ENCODE assay signal across 8 mouse cellular contexts in the genomic region with DNA sequence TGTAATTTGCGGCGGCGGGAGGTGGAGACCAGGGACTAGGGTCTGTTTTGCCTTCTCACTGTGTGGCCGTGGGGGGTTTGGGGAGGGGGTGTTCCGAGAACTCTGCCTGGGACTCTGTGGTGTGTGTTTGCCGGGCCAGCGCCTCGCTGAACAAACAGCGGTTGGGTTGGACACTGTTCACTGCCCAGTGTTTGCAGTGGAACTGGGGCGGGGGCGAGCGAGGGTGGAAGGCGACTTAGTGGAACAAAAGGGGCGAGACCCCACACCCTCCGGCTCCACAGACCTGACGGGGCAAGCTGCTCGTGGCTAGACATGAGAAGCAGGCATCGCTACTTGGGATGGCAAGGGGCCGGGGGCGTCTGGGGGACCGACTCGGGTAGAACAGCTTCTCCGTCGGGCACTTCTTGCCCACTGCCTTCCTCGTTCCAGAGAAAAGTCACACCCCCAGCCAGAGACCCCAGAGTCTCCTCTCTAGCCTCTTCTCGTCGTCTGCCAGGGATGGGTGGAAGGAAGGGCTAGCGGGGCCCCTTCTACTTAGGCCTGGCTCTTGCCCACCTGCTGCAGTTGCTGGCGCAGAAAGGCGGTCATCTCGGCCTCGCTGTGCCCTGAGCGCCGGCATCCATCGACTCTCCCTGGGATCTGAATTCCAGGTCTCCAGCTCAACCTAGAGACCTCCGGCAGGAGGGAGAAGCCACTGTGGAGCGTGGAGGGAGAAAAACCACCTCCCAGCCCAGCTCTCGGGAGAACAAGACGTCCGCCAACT. TPM values are rescaled to one million over a fixed set of nuclear protein-coding genes. Genes with fewer than 3 reads are reported as not detected.
DNase-seq lines count a peak whose midpoint lies in the region; ATAC-seq and TF ChIP-seq lines count a peak whose summit lies in the region.

No protein-coding gene starts in this region.

- peaks cover 13% of the 10 kb centered on the region for H3K27me3 ChIP-seq in embryonic facial prominence, embryonic 15.5 days
- peaks cover 8% of the 10 kb centered on the region; the same call in 1 of the 2 replicates for H3K27me3 ChIP-seq in hindbrain, postnatal 0 days (ENCODE audit: insufficient read depth, low read length)
- no peaks in the 10 kb centered on the region for H3K27me3 ChIP-seq in midbrain, embryonic 16.5 days (ENCODE audit: control insufficient read depth, insufficient read depth, low read depth, low read length)

- peaks cover 60% of the 10 kb centered on the region for H3K4me1 ChIP-seq in embryonic facial prominence, embryonic 15.5 days
- 0 out of 2 replicates have a peak, but pooled peaks cover 5% of the 10 kb centered on the region for H3K4me1 ChIP-seq in hindbrain, postnatal 0 days (ENCODE audit: insufficient read depth, low read length)
- H3K4me1 ChIP-seq in midbrain, embryonic 16.5 days (ENCODE audit: control insufficient read depth, insufficient read depth, low read length): peaks cover 12% of the 10 kb centered on the region

- no peak for TF ChIP-seq CTCF in layer of hippocampus, adult 2 months (conservative IDR thresholded peaks at IDR 0.05)
- TF ChIP-seq CTCF in hindbrain, postnatal 0 days (IDR thresholded peaks at IDR 0.05; ENCODE audit: low read depth): no peak

- DNase-seq in layer of hippocampus, adult 2 months (ENCODE audit: low spot score in 2 of 2): no peak
- DNase-seq in layer of hippocampus, postnatal 25 days (ENCODE audit: extremely low spot score in 1 of 2, low spot score in 1 of 2): no peak
- DNase-seq in hindbrain, postnatal 0 days (ENCODE audit: low spot score): peak; percentile 23
- DNase-seq in right cerebral cortex, adult 2 months (ENCODE audit: low spot score in 2 of 2): no peak
- no peak for DNase-seq in layer of hippocampus, adult 18-20 months (ENCODE audit: low spot score in 2 of 2)
- no peak for DNase-seq in layer of hippocampus, adult 11-12 months (ENCODE audit: low spot score)

- H3K9ac ChIP-seq in embryonic facial prominence, embryonic 15.5 days: peak overlapping the region; percentile 51
- H3K9ac ChIP-seq in hindbrain, postnatal 0 days (replicated peaks; ENCODE audit: low read length): peak overlapping the region; percentile 47
- peak overlapping the region; percentile 69 for H3K9ac ChIP-seq in midbrain, embryonic 16.5 days (ENCODE audit: low read depth, low read length)

- H3K4me2 ChIP-seq in embryonic facial prominence, embryonic 15.5 days (replicated peaks): peak overlapping the region; percentile 84
- H3K4me2 ChIP-seq in hindbrain, postnatal 0 days (ENCODE audit: low read depth, low read length): peak overlapping the region; percentile 69
- peak overlapping the region; percentile 68 for H3K4me2 ChIP-seq in midbrain, embryonic 16.5 days (ENCODE audit: low read length)

- H3K27ac ChIP-seq in layer of hippocampus, adult 2 months: no peak overlapping the region
- H3K27ac ChIP-seq in embryonic facial prominence, embryonic 15.5 days (replicated peaks): peak overlapping the region; percentile 97
- H3K27ac ChIP-seq in hindbrain, postnatal 0 days: peak overlapping the region; percentile 78
- peak overlapping the region; percentile 93 for H3K27ac ChIP-seq in midbrain, embryonic 16.5 days (ENCODE audit: low read length)

- under 1% methylated on average over 39 of the region's 40 CpGs for WGBS in embryonic facial prominence, embryonic 15.5 days
- 1% methylated on average over 40 of the region's 40 CpGs for WGBS in hindbrain, postnatal 0 days
- WGBS in midbrain, embryonic 16.5 days: under 1% methylated on average over 40 of the region's 40 CpGs

- H3K4me3 ChIP-seq in layer of hippocampus, adult 2 months: peak overlapping the region; percentile 73
- H3K4me3 ChIP-seq in embryonic facial prominence, embryonic 15.5 days (replicated peaks): peak overlapping the region; percentile 75
- H3K4me3 ChIP-seq in hindbrain, postnatal 0 days (ENCODE audit: low read length): peak overlapping the region; percentile 65
- H3K4me3 ChIP-seq in midbrain, embryonic 16.5 days (ENCODE audit: low read depth, low read length): peak overlapping the region; percentile 60

- H3K36me3 ChIP-seq in embryonic facial prominence, embryonic 15.5 days: no peaks in the 10 kb centered on the region
- H3K36me3 ChIP-seq in hindbrain, postnatal 0 days (ENCODE audit: insufficient read depth, low read length): no peaks in the 10 kb centered on the region
- no peaks in the 10 kb centered on the region for H3K36me3 ChIP-seq in midbrain, embryonic 16.5 days (ENCODE audit: control insufficient read depth, insufficient read depth, low read length)

- no peaks in the 10 kb centered on the region for H3K9me3 ChIP-seq in embryonic facial prominence, embryonic 15.5 days (replicated peaks)
- no peaks in the 10 kb centered on the region for H3K9me3 ChIP-seq in hindbrain, postnatal 0 days (ENCODE audit: low read length)
- no peaks in the 10 kb centered on the region for H3K9me3 ChIP-seq in midbrain, embryonic 16.5 days (replicated peaks; ENCODE audit: control insufficient read depth, low read length, poor library complexity, severe bottlenecking)

- no peak for ATAC-seq in embryonic facial prominence, embryonic 15.5 days (ENCODE audit: insufficient number of reproducible peaks, low FRiP score, low TSS enrichment, low read depth)
- no peak for ATAC-seq in hindbrain, postnatal 0 days
- ATAC-seq in midbrain, embryonic 16.5 days: no peak; the same call in none of the 2 replicates

RNA-seq across cellular contexts. Expression of gene Irx5, which starts 0.6 kb away (rescaled TPM):
- total RNA-seq in layer of hippocampus, adult 2 months (2021): under 1 TPM in 1 of 2 experiments, not detected in 1; 0.18 TPM
- under 1 TPM in 1 of 2 experiments, not detected in 1; 0.14 TPM for total RNA-seq in layer of hippocampus, postnatal 25 days (2021)
- polyA plus RNA-seq in embryonic facial prominence, embryonic 15.5 days (2015; fragmentation: Nextera tagmentation; extraction: Ambion mirVana): 20.2 and 23.1 TPM in 2 replicates
- 18.3 and 22.1 TPM in 2 replicates for total RNA-seq in hindbrain, postnatal 0 days (2014; rRNA removed)
- polyA plus RNA-seq in hindbrain, postnatal 0 days (2015; fragmentation: Nextera tagmentation; extraction: Ambion mirVana): 11.6 and 13.9 TPM in 2 replicates
- 16.5 and 16.8 TPM in 2 replicates for polyA plus RNA-seq in midbrain, embryonic 16.5 days (2015; fragmentation: Nextera tagmentation; extraction: Ambion mirVana)
- total RNA-seq in layer of hippocampus, adult 18-20 months (2021): under 1 TPM in 1 of 2 experiments, not detected in 1; 0.32 TPM

Comparison
In these comparisons a context has a peak if more than half of its experiments do, and no peak if none do; other contexts are left out.
1. RNA of gene Irx5, which starts 0.6 kb away (total RNA-seq): 18.3 to 22.1 TPM in hindbrain, postnatal 0 days; 0.32 TPM in layer of hippocampus, adult 18-20 months, 0.18 TPM in layer of hippocampus, adult 2 months and 0.14 TPM in layer of hippocampus, postnatal 25 days; every median in the first group is over 10 times any median in the second.
2. Peak in every context shown above with its lines, with median percentiles within 50 percentile points of each other: H3K4me3 ChIP-seq, H3K4me2 ChIP-seq and H3K9ac ChIP-seq.